In genomic region chr10:70594007-70594406, GRCm38 (mm10) we compare ENCODE assay signal across 8 mouse cellular contexts.
DNase-seq lines count a peak whose midpoint lies in the region; ATAC-seq and TF ChIP-seq lines count a peak whose summit lies in the region.

No protein-coding gene starts in this region.

- no peaks in the 10 kb centered on the region for H3K27me3 ChIP-seq in cerebellum, adult 2 months (ENCODE audit: control insufficient read depth, insufficient read depth, low read length)
- H3K27me3 ChIP-seq in lung, embryonic 14.5 days (ENCODE audit: insufficient read depth, low read length) = peaks cover 12% of the 10 kb centered on the region
- H3K27me3 ChIP-seq in lung, postnatal 0 days (replicated peaks; ENCODE audit: insufficient read depth, low read length) = peaks cover 7% of the 10 kb centered on the region; the same call in 1 of the 2 replicates

- no peaks in the 10 kb centered on the region for H3K36me3 ChIP-seq in lung, embryonic 14.5 days (ENCODE audit: insufficient read depth)
- H3K36me3 ChIP-seq in lung, postnatal 0 days (ENCODE audit: insufficient read depth, low read length) = no peaks in the 10 kb centered on the region

- H3K4me2 ChIP-seq in lung, embryonic 14.5 days = no peak overlapping the region
- H3K4me2 ChIP-seq in lung, postnatal 0 days (replicated peaks; ENCODE audit: low read depth, low read length) = no peak overlapping the region

- TF ChIP-seq POLR2A in cerebellum, adult 2 months (IDR thresholded peaks at IDR 0.05; ENCODE audit: borderline replicate concordance, insufficient read depth, low read length) = no peak

- no peak for ATAC-seq in lung, embryonic 14.5 days (ENCODE audit: insufficient read depth)
- ATAC-seq in lung, postnatal 0 days = no peak

- WGBS in cerebellum, adult 2 months = 68% methylated on average over 1 of the region's 1 CpGs
- 51% methylated on average over 1 of the region's 1 CpGs for WGBS in lung, embryonic 14.5 days
- WGBS in lung, postnatal 0 days = 59% methylated on average over 1 of the region's 1 CpGs

- no peak overlapping the region for H3K27ac ChIP-seq in cerebellum, adult 2 months (ENCODE audit: insufficient read depth, low read length)
- no peak overlapping the region for H3K27ac ChIP-seq in lung, embryonic 14.5 days (ENCODE audit: low read depth)
- no peak overlapping the region for H3K27ac ChIP-seq in lung, postnatal 0 days (ENCODE audit: low read length)

- peaks cover 4% of the 10 kb centered on the region; the same call in 1 of the 2 replicates for H3K4me1 ChIP-seq in cerebellum, adult 2 months (ENCODE audit: control insufficient read depth, insufficient read depth, low read length)
- no peaks in the 10 kb centered on the region for H3K4me1 ChIP-seq in lung, embryonic 14.5 days (ENCODE audit: insufficient read depth)
- H3K4me1 ChIP-seq in lung, postnatal 0 days (ENCODE audit: insufficient read depth, low read depth, low read length) = no peaks in the 10 kb centered on the region

- TF ChIP-seq CTCF in cerebellum, adult 2 months (IDR thresholded peaks at IDR 0.05; ENCODE audit: borderline replicate concordance, insufficient read depth, low read depth, low read length) = peak; percentile 35
- TF ChIP-seq CTCF in lung, embryonic 14.5 days (IDR thresholded peaks at IDR 0.05; ENCODE audit: low read depth) = peak; percentile 26
- TF ChIP-seq CTCF in lung, postnatal 0 days (IDR thresholded peaks at IDR 0.05) = peak; percentile 52

- no peak for TF ChIP-seq EP300 in lung, postnatal 0 days (IDR thresholded peaks at IDR 0.05)

- peak; percentile 45 to 53 for DNase-seq in cerebellum, adult 2 months
- no peak for DNase-seq in cerebellum, adult 11-12 months
- DNase-seq in lung, embryonic 14.5 days = peak; percentile 37
- DNase-seq in lung, postnatal 4 days = no peak
- peak; percentile 8 for DNase-seq in embryo, embryonic 9.5 days (ENCODE audit: extremely low spot score)
- peak; percentile 14 for DNase-seq in lung, postnatal 0 days (ENCODE audit: low spot score)
- no peak for DNase-seq in spleen, postnatal 10 days (ENCODE audit: low spot score in 2 of 2)
- no peak for DNase-seq in urinary bladder, postnatal 14 days (ENCODE audit: low spot score)

- H3K9ac ChIP-seq in lung, embryonic 14.5 days = no peak overlapping the region
- no peak overlapping the region for H3K9ac ChIP-seq in lung, postnatal 0 days (replicated peaks; ENCODE audit: low read depth)

- no peak overlapping the region for H3K4me3 ChIP-seq in cerebellum, adult 2 months (replicated peaks; ENCODE audit: insufficient read depth, low read depth, low read length)
- no peak overlapping the region for H3K4me3 ChIP-seq in lung, embryonic 14.5 days (ENCODE audit: low read depth, low read length)
- no peak overlapping the region for H3K4me3 ChIP-seq in lung, postnatal 0 days (ENCODE audit: low read depth, low read length)

- no peaks in the 10 kb centered on the region for H3K9me3 ChIP-seq in lung, embryonic 14.5 days (ENCODE audit: low read depth, low read length)
- H3K9me3 ChIP-seq in lung, postnatal 0 days (ENCODE audit: low read length) = no peaks in the 10 kb centered on the region

Comparison
In these comparisons a context has a peak if more than half of its experiments do, and no peak if none do; other contexts are left out.
1. DNase-seq: peak in cerebellum, adult 2 months (2 of 2), lung, embryonic 14.5 days (single experiment), embryo, embryonic 9.5 days (single experiment) and lung, postnatal 0 days (single experiment); none in cerebellum, adult 11-12 months (single experiment), lung, postnatal 4 days (0 of 2), spleen, postnatal 10 days (0 of 2) and urinary bladder, postnatal 14 days (single experiment).
2. Peak in every context shown above with its lines, with median percentiles within 50 percentile points of each other: CTCF ChIP-seq.